9 mouse cellular contexts compared by ENCODE assay signal in the genomic region with DNA sequence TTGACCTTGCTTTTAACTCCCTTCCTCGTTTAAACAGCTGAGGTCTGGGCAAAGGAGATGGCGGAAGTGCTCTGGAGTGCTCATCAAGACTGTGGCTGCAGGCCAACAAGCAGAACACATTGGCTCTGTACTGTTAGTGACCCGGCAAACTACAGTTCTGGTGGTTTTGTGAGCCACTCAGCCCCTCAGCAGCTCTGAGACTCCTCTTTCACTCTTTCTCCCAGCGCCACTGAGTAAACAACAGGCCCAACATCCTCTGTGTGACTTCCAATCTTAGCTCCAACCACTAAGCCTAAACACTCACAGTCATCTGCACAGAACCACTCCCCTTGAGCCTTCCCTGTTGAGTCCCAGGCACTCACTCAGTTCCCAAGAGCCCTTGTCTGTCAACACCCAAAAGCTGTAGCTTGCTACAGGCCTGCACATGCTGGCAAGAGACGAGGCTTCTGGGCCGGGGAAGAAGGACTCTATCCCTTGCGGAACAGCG. TPM values are rescaled to one million over a fixed set of nuclear protein-coding genes. Genes with fewer than 3 reads are reported as not detected.
A peak's percentile ranks its signal among the peaks of the same experiment; 100 is the strongest.
DNase-seq lines count a peak whose midpoint lies in the region; ATAC-seq lines count a peak whose summit lies in the region.
"Had no signal": no experiment of that assay in that cellular context is flagged by ENCODE, and none has a peak within 500 bp of the region (broad histone marks: within the 10 kb centered on the region; RNA-seq: fewer than 3 reads in every experiment).

No protein-coding gene starts in this region.

- no peak overlapping the region for H3K9ac ChIP-seq in intestine, embryonic 15.5 days
- H3K9ac ChIP-seq in lung, embryonic 15.5 days = no peak overlapping the region
- H3K9ac ChIP-seq: liver, embryonic 15.5 days had no signal

- H3K27ac ChIP-seq in intestine, embryonic 15.5 days = peak overlapping the region; percentile 45
- H3K27ac ChIP-seq in lung, embryonic 15.5 days = peak overlapping the region; percentile 90
- H3K27ac ChIP-seq: liver, embryonic 15.5 days had no signal

- H3K36me3 ChIP-seq in intestine, embryonic 15.5 days = no peaks in the 10 kb centered on the region
- H3K36me3 ChIP-seq in lung, embryonic 15.5 days = no peaks in the 10 kb centered on the region
- H3K36me3 ChIP-seq: liver, embryonic 15.5 days had no signal

- H3K9me3 ChIP-seq in intestine, embryonic 15.5 days = no peaks in the 10 kb centered on the region
- no peaks in the 10 kb centered on the region for H3K9me3 ChIP-seq in lung, embryonic 15.5 days
- H3K9me3 ChIP-seq: liver, embryonic 15.5 days had no signal

- H3K4me3 ChIP-seq in intestine, embryonic 15.5 days (replicated peaks) = no peak overlapping the region
- no peak overlapping the region for H3K4me3 ChIP-seq in lung, embryonic 15.5 days
- H3K4me3 ChIP-seq: liver, embryonic 15.5 days had no signal

- peak; percentile 32 to 50 for DNase-seq in cerebellum, postnatal 10 days
- DNase-seq in cerebellum, adult 11-12 months = no peak
- DNase-seq in R1 (ENCODE audit: low read depth, low spot score) = peak; percentile 49
- peak; percentile 99 for DNase-seq in heart, adult 11 months
- no peak for DNase-seq in spleen, adult 18-20 months

- no peaks in the 10 kb centered on the region for H3K27me3 ChIP-seq in intestine, embryonic 15.5 days (replicated peaks)
- H3K27me3 ChIP-seq in lung, embryonic 15.5 days = no peaks in the 10 kb centered on the region

- H3K4me1 ChIP-seq in intestine, embryonic 15.5 days (replicated peaks) = peaks cover 11% of the 10 kb centered on the region; the same call in 1 of the 2 replicates
- H3K4me1 ChIP-seq in lung, embryonic 15.5 days = peaks cover 24% of the 10 kb centered on the region
- H3K4me1 ChIP-seq: liver, embryonic 15.5 days had no signal

- 38% methylated on average over 8 of the region's 8 CpGs for WGBS in intestine, embryonic 15.5 days
- WGBS in lung, embryonic 15.5 days = 11% methylated on average over 8 of the region's 8 CpGs

- H3K4me2 ChIP-seq in intestine, embryonic 15.5 days (replicated peaks) = no peak overlapping the region
- peak overlapping the region; percentile 11 for H3K4me2 ChIP-seq in lung, embryonic 15.5 days
- H3K4me2 ChIP-seq: liver, embryonic 15.5 days had no signal

- ATAC-seq in intestine, embryonic 15.5 days = peak; percentile 77
- peak; percentile 96 for ATAC-seq in lung, embryonic 15.5 days (ENCODE audit: borderline replicate concordance, extremely low read depth, low FRiP score, low TSS enrichment)
- no peak; the same call in 1 of the 2 replicates for ATAC-seq in megakaryocyte progenitor cell, adult 5-6 weeks (replicated peaks; ENCODE audit: poor library complexity)

RNA-seq across cellular contexts. Expression of a gene that starts 37.4 kb away (rescaled TPM):
- 5.5 TPM in 2 replicates for polyA plus RNA-seq in intestine, embryonic 15.5 days (2015; fragmentation: Nextera tagmentation; extraction: Ambion mirVana)
- polyA plus RNA-seq in lung, embryonic 15.5 days (2015; fragmentation: Nextera tagmentation; extraction: Ambion mirVana) = 12.1 and 14.0 TPM in 2 replicates
- total RNA-seq in megakaryocyte progenitor cell, adult 5-6 weeks (2015) = 0.30 and 0.37 TPM in 2 replicates
- total RNA-seq in megakaryocyte progenitor cell, adult 5-6 weeks (2017) = 0.58 and 1.5 TPM in 2 replicates

Comparison
In these comparisons a context has a peak if more than half of its experiments do, and no peak if none do; other contexts are left out.
1. DNase-seq: peak in cerebellum, postnatal 10 days (2 of 2), R1 (single experiment) and heart, adult 11 months (single experiment); none in cerebellum, adult 11-12 months (single experiment) and spleen, adult 18-20 months (0 of 2).